Mouse (Mus musculus): Measurements from ENCODE around the gene Ptprh. TPM values are rescaled to one million over a fixed set of nuclear protein-coding genes. Genes with fewer than 3 reads are reported as not detected.
A peak's percentile ranks its signal among the peaks of the same experiment; 100 is the strongest.

Gene Ptprh
- polyA plus RNA-seq (2015; fragmentation: Nextera tagmentation; extraction: Ambion mirVana): 0.08 TPM in 1 of 2 replicates, not detected in the other

DNA sequence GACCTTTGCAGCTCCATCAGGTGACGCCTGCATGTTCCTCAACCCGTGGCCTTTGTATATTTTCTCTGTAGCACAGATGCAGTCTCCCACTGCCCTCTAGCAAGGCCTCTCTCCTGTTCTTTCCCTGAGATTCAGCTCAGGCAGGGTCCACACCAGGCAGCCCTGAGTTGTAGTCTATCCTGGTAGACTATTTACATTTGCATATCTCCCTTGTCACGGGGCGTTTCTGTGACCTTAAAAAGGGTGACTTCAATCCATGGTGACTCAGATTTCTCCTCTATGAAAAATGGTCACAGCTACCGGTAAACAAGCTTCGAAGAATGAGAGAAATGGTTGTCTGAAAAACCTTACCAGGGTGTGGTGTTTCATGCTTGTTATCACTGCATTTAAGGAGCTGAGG is at the start of gene Ptprh:
Gene Ptprh (minus strand): TSS at position 169 of the 400 bp plus-strand sequence.
- Histone ChIP-seq H3K27me3 (no peaks in the 10 kb centered on the region), H3K27ac (no peak within 1 kb of the TSS), H3K4me3 (replicated peaks) (no peak within 1 kb of the TSS), H3K36me3 (no peaks in the 10 kb centered on the region), H3K9me3 (replicated peaks) (no peaks in the 10 kb centered on the region), H3K4me2 (no peak within 1 kb of the TSS), H3K4me1 (no peaks in the 10 kb centered on the region), H3K9ac (no peak within 1 kb of the TSS)
- ATAC-seq (replicated peaks; ENCODE audit: low FRiP score): no peak
- WGBS: 75% methylated on average over 6 of the region's 6 CpGs

DNA sequence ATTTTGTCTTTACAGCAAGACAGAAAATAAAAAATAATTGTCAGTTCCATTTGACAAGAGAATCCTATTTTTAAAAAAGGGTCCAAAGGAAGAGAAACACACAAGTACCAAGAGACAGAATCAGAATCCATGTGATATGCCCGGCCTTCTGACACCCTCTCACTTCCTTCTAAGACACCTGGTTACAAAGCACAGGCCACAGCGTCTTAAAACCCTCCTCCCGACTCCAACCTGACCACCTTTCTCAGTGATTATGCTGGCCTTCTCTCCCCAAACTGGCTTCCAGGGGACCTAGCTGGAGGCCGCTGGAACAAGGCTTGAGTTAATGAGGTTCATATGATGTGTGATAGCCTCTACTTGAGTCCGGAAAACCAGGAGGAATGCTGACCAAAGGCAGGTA is 49.5 kb upstream of the Ptprh start:
- H3K4me2 ChIP-seq: no peak overlapping the region

GRCm38 (mm10) chr7:4652726-4653125 is 48.9 kb upstream of the Ptprh start:
- no peak overlapping the region for H3K4me2 ChIP-seq
- no peak overlapping the region for H3K4me3 ChIP-seq (replicated peaks)
- H3K9me3 ChIP-seq (replicated peaks): no peaks in the 10 kb centered on the region
- no peak for ATAC-seq (replicated peaks; ENCODE audit: low FRiP score)
- H3K27ac ChIP-seq: no peak overlapping the region
- H3K9ac ChIP-seq: no peak overlapping the region
- H3K36me3 ChIP-seq: peaks cover 16% of the 10 kb centered on the region
- no peaks in the 10 kb centered on the region for H3K27me3 ChIP-seq
- H3K4me1 ChIP-seq: peaks cover 42% of the 10 kb centered on the region
- WGBS: 91% methylated on average over 5 of the region's 5 CpGs

More for the DNA sequence above, 49.5 kb upstream of the Ptprh start:
- Histone ChIP-seq H3K9ac (no peak overlapping the region), H3K9me3 (replicated peaks) (no peaks in the 10 kb centered on the region), H3K4me1 (peaks cover 46% of the 10 kb centered on the region), H3K27me3 (no peaks in the 10 kb centered on the region), H3K27ac (no peak overlapping the region), H3K4me3 (replicated peaks) (no peak overlapping the region), H3K36me3 (peaks cover 16% of the 10 kb centered on the region)
- no peak for ATAC-seq (replicated peaks; ENCODE audit: low FRiP score)
- WGBS: 87% methylated on average over 5 of the region's 5 CpGs

DNA sequence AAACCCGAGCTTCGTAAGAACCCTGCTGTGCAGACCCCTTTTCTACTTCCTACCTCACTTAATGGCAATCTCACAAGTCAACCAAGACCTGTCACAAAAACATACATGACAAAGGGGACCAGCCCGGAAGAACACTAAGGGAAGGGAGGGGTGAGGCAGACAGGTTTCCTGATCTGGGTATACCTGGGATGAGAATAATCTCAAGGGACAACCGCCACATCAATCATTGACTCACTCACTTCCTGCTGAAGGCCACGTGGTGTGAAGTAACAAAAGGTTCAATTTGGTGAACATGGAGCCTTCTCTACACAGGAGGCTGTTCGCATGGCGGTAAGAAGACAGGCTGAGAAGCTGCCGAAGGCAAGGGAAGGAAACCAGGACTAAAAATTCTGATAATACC is 47.7 kb upstream of the Ptprh start:
- H3K9me3 ChIP-seq (replicated peaks): no peaks in the 10 kb centered on the region
- H3K9ac ChIP-seq: no peak overlapping the region
- H3K27ac ChIP-seq: no peak overlapping the region
- 71% methylated on average over 8 of the region's 8 CpGs for WGBS
- H3K4me1 ChIP-seq: peaks cover 31% of the 10 kb centered on the region
- no peak overlapping the region for H3K4me3 ChIP-seq (replicated peaks)
- H3K27me3 ChIP-seq: no peaks in the 10 kb centered on the region
- H3K4me2 ChIP-seq: no peak overlapping the region
- peaks cover 22% of the 10 kb centered on the region for H3K36me3 ChIP-seq
- ATAC-seq (replicated peaks; ENCODE audit: low FRiP score): no peak

GRCm38 (mm10) chr7:4647992-4648391 is 44.2 kb upstream of the Ptprh start:
- H3K9me3 ChIP-seq (replicated peaks): no peaks in the 10 kb centered on the region
- H3K27ac ChIP-seq: no peak overlapping the region
- no peaks in the 10 kb centered on the region for H3K27me3 ChIP-seq
- H3K4me1 ChIP-seq: 0 out of 2 replicates have a peak, but pooled peaks cover 4% of the 10 kb centered on the region
- H3K9ac ChIP-seq: no peak overlapping the region
- 95% methylated on average over 2 of the region's 2 CpGs for WGBS
- H3K36me3 ChIP-seq: peaks cover 57% of the 10 kb centered on the region
- no peak overlapping the region for H3K4me2 ChIP-seq
- ATAC-seq (replicated peaks; ENCODE audit: low FRiP score): no peak
- H3K4me3 ChIP-seq (replicated peaks): no peak overlapping the region

GRCm38 (mm10) chr7:4647291-4647690 is 43.5 kb upstream of the Ptprh start:
- no peak overlapping the region for H3K4me2 ChIP-seq
- H3K9me3 ChIP-seq (replicated peaks): no peaks in the 10 kb centered on the region
- H3K36me3 ChIP-seq: peaks cover 59% of the 10 kb centered on the region
- H3K4me3 ChIP-seq (replicated peaks): no peak overlapping the region
- H3K4me1 ChIP-seq: 0 out of 2 replicates have a peak, but pooled peaks cover 4% of the 10 kb centered on the region
- ATAC-seq (replicated peaks; ENCODE audit: low FRiP score): no peak
- no peaks in the 10 kb centered on the region for H3K27me3 ChIP-seq
- WGBS: 61% methylated on average over 6 of the region's 6 CpGs
- H3K27ac ChIP-seq: no peak overlapping the region
- no peak overlapping the region for H3K9ac ChIP-seq

DNA sequence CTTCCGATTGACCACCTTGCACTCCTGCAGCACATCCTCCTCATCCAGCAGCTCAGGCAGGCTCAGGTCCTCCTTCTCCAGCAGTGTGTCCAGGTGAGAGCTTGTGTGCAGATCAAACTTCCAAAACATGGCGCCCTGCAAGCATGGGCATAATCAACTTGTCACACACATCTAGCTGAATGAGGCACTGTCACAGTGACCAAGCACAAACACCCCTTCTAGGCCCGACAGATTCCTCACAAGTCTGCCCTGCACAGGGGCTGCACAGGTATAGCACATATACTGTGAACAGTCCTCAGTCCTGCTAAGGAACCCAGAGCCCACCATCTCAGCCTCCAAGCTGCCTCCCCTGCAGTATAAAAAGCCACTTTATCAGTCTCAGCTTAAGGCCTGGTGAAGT is 43.0 kb upstream of the Ptprh start:
- Histone ChIP-seq H3K9ac (no peak overlapping the region), H3K4me3 (replicated peaks) (no peak overlapping the region), H3K27ac (no peak overlapping the region), H3K9me3 (replicated peaks) (no peaks in the 10 kb centered on the region), H3K27me3 (no peaks in the 10 kb centered on the region), H3K4me2 (no peak overlapping the region), H3K36me3 (peaks cover 59% of the 10 kb centered on the region), H3K4me1 (no peaks in the 10 kb centered on the region)
- ATAC-seq (replicated peaks; ENCODE audit: low FRiP score): no peak
- 85% methylated on average over 3 of the region's 3 CpGs for WGBS

- H3K36me3 ChIP-seq: peaks cover 89% of the 10 kb centered on the region
- H3K9ac ChIP-seq: no peak overlapping the region
- no peak overlapping the region for H3K4me3 ChIP-seq (replicated peaks)
- ATAC-seq (replicated peaks; ENCODE audit: low FRiP score): no peak
- H3K4me1 ChIP-seq: no peaks in the 10 kb centered on the region
- H3K27ac ChIP-seq: no peak overlapping the region
- no peaks in the 10 kb centered on the region for H3K27me3 ChIP-seq
- H3K9me3 ChIP-seq (replicated peaks): no peaks in the 10 kb centered on the region
- 89% methylated on average over 6 of the region's 6 CpGs for WGBS
- no peak overlapping the region for H3K4me2 ChIP-seq
These were observed 39.4 kb upstream of the Ptprh start for GRCm38 (mm10) chr7:4643225-4643624.

DNA sequence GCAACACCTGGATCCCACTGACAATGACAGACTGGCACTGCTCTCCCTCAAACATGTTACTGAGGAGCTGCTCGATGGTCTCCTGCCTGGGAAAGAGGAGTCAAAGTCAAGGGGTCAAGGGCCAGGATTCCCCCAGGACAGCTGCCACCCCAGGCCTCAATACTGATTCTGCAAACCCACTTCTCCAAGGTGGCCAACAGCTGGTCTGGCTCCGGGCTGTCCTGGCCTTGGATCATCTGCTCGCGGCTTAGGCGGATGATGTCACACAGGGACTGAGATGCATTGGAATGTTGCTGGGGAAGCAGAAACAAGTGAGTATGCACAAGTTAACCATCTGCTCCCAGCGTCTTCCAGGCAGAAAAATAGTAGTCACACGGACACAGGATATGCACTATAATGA is 38.1 kb upstream of the Ptprh start:
- WGBS: 85% methylated on average over 7 of the region's 7 CpGs
- H3K36me3 ChIP-seq: peaks cover 99% of the 10 kb centered on the region

DNA sequence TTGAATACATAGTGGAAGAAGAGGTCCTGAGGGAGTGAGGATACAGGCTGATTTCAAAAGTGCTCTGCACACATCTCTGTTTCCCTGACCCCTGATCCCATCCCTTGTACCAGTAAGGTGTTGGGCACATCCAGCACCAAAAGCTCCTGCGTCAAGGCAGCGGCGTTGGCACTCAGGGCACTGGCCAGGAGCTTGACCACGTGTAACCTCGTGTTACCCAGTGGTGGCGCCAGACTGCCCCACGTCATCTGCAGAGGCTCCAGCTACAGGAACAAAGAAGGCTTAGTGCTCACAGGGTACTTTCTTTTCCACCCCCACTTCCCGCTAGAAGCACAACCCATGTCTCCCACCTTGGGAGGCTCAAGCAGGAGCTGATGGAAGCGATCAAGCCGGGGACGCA is 37.3 kb upstream of the Ptprh start:
- WGBS: 89% methylated on average over 11 of the region's 11 CpGs
- Histone ChIP-seq H3K4me2 (no peak overlapping the region), H3K9ac (no peak overlapping the region), H3K4me3 (replicated peaks) (no peak overlapping the region), H3K9me3 (replicated peaks) (no peaks in the 10 kb centered on the region), H3K4me1 (no peaks in the 10 kb centered on the region), H3K27ac (no peak overlapping the region), H3K36me3 (peaks cover 98% of the 10 kb centered on the region), H3K27me3 (no peaks in the 10 kb centered on the region)
- no peak for ATAC-seq (replicated peaks; ENCODE audit: low FRiP score)

More for the DNA sequence above, 38.1 kb upstream of the Ptprh start:
- no peaks in the 10 kb centered on the region for H3K27me3 ChIP-seq
- no peak overlapping the region for H3K4me3 ChIP-seq (replicated peaks)
- no peak for ATAC-seq (replicated peaks; ENCODE audit: low FRiP score)
- no peak overlapping the region for H3K27ac ChIP-seq
- no peaks in the 10 kb centered on the region for H3K4me1 ChIP-seq
- H3K4me2 ChIP-seq: no peak overlapping the region
- H3K9me3 ChIP-seq (replicated peaks): no peaks in the 10 kb centered on the region
- no peak overlapping the region for H3K9ac ChIP-seq

GRCm38 (mm10) chr7:4636179-4636578 is 32.3 kb upstream of the Ptprh start:
- no peaks in the 10 kb centered on the region for H3K9me3 ChIP-seq (replicated peaks)
- H3K9ac ChIP-seq: no peak overlapping the region
- no peak overlapping the region for H3K4me3 ChIP-seq (replicated peaks)
- WGBS: 84% methylated on average over 4 of the region's 4 CpGs
- H3K36me3 ChIP-seq: peaks cover 92% of the 10 kb centered on the region
- H3K27me3 ChIP-seq: no peaks in the 10 kb centered on the region
- no peaks in the 10 kb centered on the region for H3K4me1 ChIP-seq
- no peak overlapping the region for H3K4me2 ChIP-seq
- H3K27ac ChIP-seq: no peak overlapping the region
- ATAC-seq (replicated peaks; ENCODE audit: low FRiP score): no peak

GRCm38 (mm10) chr7:4631031-4631430 is 27.2 kb upstream of the Ptprh start, which contains the start of gene Tmem86b:
TSS of gene Tmem86b (minus strand) at chr7:4631422.
- no peak within 1 kb of the TSS for H3K4me2 ChIP-seq
- no peaks in the 10 kb centered on the region for H3K27me3 ChIP-seq
- H3K4me3 ChIP-seq (replicated peaks): no peak within 1 kb of the TSS
- ATAC-seq (replicated peaks; ENCODE audit: low FRiP score): 0 out of 2 replicates have a peak, but pooled peaks have one; percentile 19
- H3K4me1 ChIP-seq: no peaks in the 10 kb centered on the region
- no peak within 1 kb of the TSS for H3K27ac ChIP-seq
- H3K9ac ChIP-seq: no peak within 1 kb of the TSS
- H3K9me3 ChIP-seq (replicated peaks): no peaks in the 10 kb centered on the region
- WGBS: 90% methylated on average over 4 of the region's 4 CpGs
- peaks cover 74% of the 10 kb centered on the region for H3K36me3 ChIP-seq

- no peak overlapping the region for H3K4me3 ChIP-seq (replicated peaks)
- WGBS: 85% methylated on average over 1 of the region's 1 CpGs
- peaks cover 67% of the 10 kb centered on the region for H3K36me3 ChIP-seq
These were observed 26.4 kb upstream of the Ptprh start for GRCm38 (mm10) chr7:4630198-4630597.

More at GRCm38 (mm10) chr7:4630198-4630597, 26.4 kb upstream of the Ptprh start:
- Histone ChIP-seq H3K9ac (no peak overlapping the region), H3K9me3 (replicated peaks) (no peaks in the 10 kb centered on the region), H3K4me2 (no peak overlapping the region), H3K4me1 (no peaks in the 10 kb centered on the region), H3K27me3 (no peaks in the 10 kb centered on the region), H3K27ac (no peak overlapping the region)
- peak; percentile 72 for ATAC-seq (replicated peaks; ENCODE audit: low FRiP score)
